Mouse (Mus musculus) 3T3-L1 (cell line): ENCODE measurements around the gene Lrrc9.

Experiments used
- DNase-seq: peaks from one replicate; pipeline ENCODE4 v3.0.0-alpha.2; 2015; ENCODE audit warnings: low read depth, low spot score

Gene Lrrc9

DNA sequence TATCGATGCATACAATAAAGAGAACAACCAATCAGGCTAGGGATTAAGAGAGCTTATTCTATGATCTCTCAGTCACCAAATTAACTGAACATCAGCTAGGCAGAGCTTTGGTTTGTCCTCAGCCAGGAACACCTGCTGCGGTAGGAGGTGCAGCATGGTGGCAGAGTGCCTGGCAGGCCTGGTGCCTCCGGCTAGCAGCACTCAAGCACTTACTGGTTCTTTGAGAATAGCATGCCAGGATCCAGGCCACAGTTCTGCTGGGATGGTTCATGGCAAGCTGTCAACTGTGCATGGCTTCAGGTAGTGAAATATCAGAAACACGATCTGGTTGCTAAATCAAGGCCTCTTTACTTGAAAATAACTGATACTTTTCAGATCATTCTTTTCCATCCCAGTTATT lies 26.1 kb downstream of the Lrrc9 start:
- DNase-seq = no peak

DNA sequence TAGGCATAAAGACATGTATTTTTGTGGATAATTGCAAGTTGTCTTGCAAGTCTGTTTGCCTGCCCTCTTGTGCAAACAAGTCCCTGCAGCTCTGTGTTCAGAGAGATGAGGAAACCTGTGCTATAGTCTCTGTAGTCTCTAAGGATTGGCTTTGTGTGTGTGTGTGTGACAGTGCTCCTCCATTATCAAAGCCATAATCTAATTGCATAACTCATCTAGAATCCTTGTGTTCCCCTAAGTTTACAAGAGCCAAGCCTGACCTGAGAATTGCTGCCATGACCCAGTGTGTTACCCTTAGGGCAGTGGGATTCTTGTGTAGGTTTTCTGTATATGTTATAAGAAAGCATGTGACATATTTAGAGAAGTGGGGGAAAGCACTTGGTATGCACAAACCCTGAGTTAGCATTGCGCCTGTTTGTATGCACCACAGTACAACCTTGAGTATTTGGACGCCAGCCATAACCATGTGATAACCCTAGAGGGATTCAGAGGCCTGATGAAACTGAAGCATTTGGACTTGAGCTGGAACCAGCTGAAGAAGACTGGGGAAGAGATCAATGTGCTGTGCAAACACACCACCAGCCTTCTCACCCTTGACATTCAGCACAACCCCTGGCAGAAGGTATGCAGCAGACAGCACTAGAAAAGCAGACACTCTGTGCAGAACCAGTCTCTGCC lies 35.2 kb downstream of the Lrrc9 start:
- DNase-seq = no peak

DNA sequence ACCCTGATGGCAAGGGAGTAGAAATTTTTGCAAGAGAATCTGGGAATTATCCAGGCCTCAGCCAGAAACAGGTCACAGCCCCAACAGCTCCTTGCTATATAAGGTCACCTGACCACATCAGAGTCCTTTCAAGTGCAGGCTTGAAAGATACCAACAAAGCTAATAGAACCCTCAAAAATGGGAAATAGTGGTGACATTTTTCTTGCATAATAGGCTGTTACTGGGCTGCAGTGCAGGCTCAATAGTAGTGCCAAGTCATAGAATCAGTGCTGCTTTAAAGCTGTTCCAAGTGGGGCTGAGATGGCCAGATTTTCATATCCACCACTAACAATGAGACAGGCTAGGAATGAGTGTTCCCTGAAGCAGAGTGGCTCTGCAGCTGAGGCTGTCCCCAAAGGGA lies 40.6 kb downstream of the Lrrc9 start:
- DNase-seq = no peak

DNA sequence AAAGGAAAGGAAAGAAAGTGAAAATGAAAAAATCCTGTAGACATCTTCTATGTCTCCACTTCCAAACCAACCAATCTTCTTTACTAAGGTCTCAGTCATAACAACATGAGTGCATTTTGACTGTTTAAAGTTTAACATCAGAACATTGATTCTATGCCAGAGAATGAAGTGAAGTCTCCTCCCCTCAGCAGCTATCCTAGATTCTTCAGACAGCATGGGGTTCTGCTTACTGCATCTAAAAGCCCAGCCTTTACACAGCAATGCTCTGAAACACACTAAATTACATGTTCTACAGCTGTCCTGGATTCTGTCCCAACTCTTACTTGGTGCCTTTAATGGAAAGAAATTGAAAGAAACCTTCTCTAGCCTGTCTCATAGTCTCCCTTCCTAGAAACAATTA lies 43.2 kb downstream of the Lrrc9 start:
- peak; percentile 7 for DNase-seq

DNA sequence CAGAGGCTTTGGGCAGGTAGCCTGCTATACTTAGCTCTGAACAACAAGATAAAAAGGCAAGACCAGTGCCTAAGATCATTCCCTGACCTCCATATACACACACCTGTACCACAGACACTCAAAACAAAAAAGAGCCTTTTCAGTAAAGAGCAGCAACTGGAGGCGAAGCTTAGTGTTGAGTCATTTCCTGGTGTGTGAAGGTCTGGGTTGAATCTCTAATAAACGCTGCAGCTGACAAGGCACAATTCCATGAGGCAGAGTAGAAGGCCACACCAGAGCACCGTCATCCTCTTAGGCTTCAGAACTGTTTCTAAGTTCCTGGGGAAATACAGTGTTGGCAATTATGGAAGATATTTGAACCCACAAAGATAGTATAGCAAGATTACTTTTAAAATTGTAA lies 45.8 kb downstream of the Lrrc9 start:
- peak; percentile 43 for DNase-seq

DNA sequence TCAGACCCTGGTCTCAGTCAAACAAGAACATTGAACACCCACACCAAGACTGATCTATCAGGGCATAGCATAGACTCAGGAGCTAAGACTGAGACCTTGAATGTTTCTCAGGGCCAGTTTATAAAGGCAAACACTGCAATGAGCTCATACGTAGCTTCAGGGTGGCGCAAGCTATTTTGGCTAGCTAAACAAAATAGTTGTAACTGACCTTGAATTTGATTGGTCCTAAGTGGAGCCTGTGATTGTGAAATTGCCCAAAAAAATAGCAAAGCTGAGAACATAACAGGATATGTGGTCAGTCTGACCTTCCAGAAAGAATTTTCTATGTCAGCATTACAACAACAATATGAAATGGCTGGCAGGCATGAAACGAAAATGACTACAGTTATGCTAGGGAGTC lies 48.3 kb downstream of the Lrrc9 start:
- DNase-seq = peak; percentile 89

DNA sequence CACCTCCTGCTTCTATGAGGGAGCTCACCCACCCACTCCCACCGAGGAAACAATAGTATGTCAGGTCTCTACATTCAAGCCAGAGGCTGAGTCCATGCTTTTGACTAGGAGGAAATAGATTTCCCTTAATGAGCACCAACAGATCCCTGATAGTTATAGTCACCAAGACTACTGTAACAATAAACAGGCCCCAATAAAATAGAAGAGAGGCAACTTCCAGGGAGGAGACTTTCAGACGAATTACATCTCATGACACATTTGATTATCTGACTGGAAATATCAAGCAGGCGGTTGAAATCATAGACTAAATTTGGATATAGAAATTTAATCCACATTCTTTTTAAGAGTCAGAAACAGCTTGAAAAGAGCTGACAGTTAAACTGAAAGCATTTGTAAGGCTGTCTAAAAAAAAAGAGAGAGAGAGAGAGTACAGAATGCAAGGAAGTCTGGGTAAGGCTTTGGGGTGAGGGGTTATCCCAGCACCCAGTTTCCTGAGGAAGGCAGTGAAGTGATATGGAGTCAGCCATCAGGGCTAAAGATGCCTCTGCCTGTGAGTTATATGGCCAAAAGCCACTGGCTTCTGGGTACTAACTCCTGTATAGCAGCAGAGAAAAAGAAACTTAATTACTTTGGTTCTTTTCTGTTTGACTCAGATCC lies 49.5 kb downstream of the Lrrc9 start:
- no peak for DNase-seq

DNA sequence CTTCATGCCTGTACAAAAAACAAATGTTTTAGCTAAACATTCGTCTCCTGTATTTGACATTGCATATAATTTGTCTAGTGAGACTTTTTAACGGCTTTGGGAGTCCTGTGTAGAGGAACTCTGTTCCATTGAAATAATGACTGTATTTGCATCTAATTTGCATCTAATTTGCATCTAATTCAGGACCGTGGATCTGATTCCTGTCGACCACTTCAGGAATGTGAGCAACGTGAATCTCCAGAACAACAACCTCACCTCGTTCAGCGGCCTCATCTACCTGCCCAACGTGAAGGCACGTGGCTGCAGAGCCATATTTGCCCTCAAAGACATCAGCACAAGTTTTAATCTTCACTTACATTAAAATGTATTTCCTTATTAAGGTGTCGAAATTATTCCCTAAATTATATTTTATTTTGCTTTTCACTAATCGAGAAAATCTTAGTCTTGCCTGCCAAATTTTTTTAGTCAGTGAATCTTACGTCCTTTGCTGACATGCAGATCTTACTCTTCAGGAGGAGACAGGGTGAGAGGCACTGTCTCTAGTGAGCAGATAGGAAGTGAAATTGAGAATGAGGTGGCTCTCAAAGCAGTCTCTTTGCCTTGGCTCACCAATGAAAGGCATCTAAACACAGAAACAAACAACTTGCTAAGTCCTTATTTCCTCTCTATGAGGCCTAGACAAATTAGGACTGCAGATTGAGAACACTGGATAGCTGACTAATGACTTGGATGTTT lies 55.4 kb downstream of the Lrrc9 start:
- DNase-seq = no peak

DNA sequence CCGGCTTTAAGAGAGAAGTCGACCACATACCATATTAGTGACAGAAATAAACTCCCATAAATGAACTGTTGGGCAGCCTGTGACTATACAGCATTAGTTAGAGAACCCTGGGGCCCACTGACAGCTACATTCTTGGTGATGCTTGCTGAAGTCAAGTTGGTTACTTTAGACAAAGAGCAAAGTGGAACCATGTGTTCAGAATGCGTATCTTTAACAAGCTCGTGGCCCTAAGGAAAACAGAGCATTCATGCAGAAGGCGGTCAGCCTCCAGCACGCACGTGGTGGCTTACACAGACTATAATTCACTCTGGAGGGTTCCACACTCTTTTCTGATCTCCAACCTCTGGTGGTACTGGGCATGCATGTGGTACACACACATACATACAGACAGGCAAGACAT lies 67.9 kb downstream of the Lrrc9 start:
- no peak for DNase-seq

DNA sequence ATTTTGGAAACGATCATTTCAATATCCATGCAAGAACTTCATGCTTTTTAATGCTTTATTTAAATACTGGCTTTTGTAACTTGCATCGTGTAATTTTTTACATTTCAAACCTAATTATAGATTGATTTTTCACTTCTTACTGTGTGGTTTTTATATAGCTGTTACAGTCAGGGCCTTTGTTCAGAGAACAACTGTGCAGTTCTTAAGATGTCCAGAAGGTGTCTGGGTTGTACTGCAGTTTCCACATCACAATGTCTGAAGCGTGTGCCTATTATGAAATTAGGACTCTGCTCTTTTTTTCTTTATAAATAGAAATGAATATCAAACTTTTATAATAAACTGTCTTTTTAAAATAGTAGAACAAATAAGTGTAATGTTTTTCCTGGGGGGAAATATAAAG lies 73.8 kb downstream of the Lrrc9 start:
- peak; percentile 72 for DNase-seq

DNA sequence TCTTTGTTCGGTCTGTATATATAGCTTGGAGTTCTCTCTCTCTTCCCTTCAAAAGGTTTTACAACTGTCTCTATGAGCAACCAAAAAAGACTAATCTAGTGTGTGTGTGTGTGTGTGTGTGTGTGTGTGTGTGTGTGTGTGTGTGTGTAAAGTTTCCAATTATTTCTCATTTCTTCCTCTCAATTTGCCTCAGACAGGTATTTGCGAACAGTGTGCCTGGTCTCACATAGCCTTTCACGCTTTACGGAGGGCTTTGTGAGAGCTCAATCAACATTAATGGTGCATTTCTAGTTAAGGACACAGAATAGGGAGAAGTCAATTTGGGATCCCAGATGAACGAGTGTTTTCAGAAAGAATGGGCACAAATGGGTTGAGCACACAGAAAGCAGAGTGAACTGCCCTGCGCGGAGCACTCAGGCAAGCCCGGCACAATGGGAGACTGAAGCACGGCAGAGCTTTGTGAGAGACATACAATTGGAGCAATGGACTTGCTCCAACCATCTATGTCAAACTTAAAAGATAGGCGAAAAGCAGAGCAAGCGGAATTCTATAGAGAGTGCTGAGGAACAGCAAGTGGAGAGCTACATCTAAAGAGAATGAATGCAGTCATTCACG lies 76.6 kb downstream of the Lrrc9 start:
- DNase-seq = no peak

DNA sequence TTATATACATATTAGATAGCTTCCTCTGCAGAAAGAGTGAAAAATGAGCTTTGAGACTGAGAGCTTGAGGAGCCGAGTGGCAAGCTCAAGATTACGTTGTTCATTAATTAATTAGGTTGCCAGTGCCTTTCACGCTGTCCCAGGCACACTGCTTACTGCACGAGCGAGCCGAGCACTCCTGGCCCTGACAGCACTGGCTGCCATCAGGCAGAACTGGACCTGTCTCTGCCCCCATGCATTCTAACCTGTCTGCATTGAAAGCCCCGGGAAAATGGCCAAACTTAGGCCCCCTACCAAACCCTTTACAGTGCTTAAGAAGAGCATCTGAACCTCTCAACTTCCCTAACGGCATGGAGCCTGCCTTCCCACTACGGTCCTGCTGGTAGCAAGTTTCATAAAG lies 77.7 kb downstream of the Lrrc9 start:
- DNase-seq = no peak

DNA sequence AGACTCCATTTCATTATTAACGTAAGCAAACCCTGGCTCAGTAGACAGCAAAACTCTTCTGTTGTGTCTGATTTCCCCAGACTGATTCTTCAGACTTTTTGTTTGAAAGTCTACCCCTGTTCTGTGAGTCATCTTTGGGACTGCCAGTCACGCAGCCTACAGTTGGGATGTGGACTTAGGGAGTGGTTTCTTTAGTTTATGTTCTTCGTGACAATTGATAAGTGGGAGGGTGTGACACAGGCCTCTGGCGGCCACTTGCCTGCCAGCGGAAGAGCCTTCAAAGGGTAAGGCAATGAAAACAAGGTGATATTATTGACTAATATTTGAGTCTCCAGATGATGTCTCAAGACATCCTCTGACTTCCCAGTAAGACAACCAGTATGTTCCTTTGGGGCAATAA lies 78.2 kb downstream of the Lrrc9 start:
- DNase-seq = no peak

DNA sequence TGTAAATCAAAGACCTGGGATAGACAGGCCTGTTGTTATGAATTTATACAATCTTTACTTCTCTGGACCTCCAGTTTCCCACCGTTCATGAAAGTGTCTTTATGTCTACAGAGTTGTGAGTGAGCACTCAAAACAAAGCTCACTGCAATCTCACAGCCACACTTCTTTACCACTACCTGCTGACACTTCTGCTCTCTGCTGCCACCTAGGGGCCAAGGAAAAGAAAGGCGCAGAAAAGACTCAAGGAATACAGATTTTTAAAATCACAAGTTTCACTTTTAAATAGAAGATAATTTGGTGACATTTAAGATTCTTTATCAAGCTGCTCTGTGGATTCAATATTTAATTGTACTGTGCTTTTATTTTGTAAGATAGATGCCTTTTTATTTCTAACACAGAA lies 79.0 kb downstream of the Lrrc9 start:
- DNase-seq = peak; percentile 83

DNA sequence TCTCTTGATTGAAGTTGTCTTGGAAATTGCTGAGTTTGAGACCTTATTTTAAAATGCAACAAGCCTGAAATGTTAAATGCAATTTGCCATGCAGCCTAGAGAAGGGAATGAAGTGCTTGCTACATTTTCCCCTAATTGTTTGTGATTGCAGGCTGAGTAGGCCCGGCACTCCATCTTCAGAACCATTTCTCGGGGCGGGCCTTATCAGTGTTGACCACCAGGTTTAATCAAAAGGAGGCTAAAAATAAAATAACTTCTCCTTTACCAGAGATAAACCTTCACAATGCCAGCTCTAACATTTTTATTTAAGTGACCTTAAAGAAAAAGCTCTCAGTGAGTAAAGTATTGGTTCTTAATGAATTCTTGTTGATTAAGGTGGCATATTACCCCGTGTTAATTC lies 83.9 kb downstream of the Lrrc9 start:
- no peak for DNase-seq

DNA sequence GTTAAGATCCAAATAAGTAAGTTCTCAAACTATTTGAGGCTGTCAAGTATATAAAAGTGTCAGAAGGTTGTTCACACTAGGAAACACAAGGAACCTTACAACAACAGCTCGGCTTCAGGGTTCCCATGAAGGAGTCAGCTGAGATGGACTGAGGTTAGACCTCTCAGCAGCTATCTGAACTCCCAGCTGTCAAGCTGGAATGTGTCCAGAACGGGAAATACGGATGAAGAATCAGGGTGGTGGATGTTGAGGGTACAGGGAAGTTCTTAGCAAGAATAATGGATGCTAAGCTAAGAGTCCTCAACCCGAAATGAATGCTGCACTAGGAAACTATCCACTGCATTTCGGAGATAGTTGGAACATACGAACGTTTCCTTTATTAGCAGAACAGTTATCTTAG lies 90.6 kb downstream of the Lrrc9 start:
- DNase-seq = no peak

DNA sequence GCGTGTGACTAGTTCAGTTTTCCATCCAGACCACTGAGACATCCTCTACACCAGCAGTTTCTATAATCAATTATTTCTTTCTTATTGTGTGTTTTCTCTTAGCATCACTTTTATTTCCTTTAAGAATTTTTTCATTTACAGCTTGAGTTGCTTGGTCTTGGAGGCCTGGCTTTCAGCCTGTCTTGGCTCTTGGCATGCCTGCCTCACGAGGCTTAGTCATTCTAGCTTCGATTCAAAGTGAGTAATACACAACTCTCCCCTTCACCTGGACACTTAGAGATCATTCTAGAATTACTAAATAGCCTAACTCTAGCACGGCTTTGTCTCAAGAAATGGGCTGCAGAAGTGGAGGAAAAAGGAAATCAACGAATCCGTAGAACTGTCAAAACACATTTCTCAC lies 92.3 kb downstream of the Lrrc9 start:
- peak; percentile 66 for DNase-seq

DNA sequence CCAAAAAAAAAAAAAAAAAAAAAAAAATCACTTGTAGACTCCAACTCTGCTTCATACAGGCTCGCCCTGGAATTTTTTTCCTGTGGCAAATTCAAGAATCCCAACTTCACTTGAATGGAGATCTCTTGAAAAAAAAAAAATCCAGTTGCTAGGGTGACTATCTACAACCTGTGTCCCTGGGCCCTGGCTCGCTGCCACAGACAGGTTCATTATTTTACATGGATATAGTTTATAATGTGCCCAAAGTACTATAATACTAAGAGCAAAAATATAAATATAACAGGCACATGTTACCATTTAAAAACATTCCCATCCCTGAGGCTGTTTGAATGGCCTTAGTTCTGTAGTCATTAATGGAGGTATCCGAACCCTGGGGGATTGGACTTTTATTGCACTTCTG lies 93.9 kb downstream of the Lrrc9 start:
- DNase-seq = no peak

DNA sequence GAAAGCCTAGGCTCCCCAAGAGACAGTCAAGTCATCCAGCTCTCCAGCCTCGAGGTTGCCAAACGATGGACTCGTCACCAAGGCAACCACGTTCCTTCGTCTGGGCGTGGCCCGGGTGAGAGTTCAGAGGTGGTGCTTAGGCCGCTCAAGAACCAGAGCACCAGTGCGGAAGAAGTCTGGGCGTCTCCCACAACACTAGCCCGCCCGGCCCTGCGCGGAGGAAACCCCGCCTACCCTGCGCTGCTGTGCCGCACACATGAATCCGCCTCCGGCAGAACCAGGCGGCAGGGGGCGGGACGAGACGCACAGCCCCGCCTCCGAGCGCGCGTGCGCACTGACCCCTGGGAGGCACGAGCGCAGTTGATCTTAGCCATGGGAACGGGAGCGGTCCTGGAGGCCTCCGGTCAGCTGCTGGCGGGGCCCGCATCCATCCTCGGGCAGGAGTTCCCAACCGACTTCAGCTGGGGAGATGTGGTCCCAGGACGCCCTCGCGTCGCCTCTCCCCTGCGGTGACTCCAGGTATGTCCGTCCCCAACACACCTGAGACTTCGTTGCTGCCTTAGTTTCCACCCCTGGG lies 94.4 kb downstream of the Lrrc9 start, which contains the start of gene Pcnx4:
TSS of gene Pcnx4 (plus strand) at position 363 of the 577 bp plus-strand sequence.
- DNase-seq = peak; percentile 99

DNA sequence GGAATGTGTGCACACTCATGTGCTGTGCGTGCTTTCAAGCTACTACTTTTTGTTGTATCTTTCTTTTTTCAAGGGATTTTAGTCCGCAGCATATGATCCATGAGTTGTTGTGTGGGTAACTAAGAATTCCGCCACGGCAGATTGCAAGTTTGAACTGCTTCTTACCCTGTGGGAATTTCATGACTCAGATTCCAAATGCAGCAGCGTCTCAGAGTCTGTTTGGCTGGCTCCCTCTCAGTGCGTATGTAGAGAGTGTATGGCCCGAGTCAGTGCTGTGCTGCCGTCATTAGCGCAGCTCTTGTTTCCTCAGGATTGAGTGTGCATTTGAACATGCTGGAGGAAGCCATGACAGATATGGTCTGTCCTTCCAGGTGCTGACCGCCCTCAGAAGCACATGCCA lies 96.9 kb downstream of the Lrrc9 start:
- peak; percentile 76 for DNase-seq

DNA sequence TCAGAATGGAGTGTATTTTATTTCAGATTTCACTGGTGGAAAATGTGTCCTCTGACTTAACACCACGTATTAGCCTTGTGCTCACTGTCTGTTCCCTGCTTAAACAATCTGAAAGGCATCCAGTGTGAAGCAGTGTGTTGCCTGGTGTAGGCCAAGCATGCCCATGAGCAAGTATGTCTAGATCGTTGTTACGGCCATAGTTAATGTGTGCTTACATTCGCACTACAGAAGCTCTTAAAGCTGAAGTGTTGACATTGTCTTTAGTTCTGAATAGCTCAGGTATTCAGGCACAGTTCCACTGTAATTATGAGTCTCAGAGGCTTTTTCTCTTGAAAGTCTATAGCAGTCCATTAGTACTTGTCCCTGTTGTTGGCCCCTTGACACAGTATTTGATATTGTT lies 112.7 kb downstream of the Lrrc9 start:
- DNase-seq = no peak

DNA sequence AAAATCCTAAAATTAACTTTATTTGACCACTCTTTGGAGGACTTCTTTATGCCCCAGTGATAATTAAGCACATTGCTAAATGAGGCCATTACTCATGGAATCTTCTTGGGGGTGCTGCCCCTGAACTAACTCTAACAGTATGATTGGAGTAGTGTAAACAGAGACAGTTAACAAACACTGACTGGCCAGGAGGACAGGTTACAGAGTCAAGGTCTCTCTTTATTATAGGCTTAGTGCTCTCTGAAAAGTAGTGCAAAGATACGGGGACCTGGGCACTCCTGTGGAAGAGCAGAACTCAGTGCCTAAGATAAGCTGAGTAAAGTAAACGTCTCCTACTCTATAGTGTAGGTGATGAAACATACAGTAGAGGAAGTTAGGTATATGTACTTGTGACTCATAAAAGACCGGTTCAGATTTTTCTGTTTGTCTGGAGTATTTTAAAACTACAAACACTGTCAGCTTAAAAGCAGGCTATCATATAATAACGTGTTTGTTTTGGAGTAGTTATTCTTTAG lies 122.7 kb downstream of the Lrrc9 start:
- no peak for DNase-seq
